Mouse (Mus musculus) layer of hippocampus, postnatal 36 days (tissue): Measurements from ENCODE around the gene Gp2. TPM values are rescaled to one million over a fixed set of nuclear protein-coding genes. Genes with fewer than 3 reads are reported as not detected.

Experiments used
- DNase-seq, 2 experiments: peaks; one replicate each; pipeline ENCODE4 v3.0.0; 2022
- total RNA-seq, 2 experiments: library from RNA; stranded (reverse); gene quantifications; 2 replicates each; pipeline ENCODE4 v1.2.3; 2021

The Gp2 gene
- not detected for total RNA-seq

DNA sequence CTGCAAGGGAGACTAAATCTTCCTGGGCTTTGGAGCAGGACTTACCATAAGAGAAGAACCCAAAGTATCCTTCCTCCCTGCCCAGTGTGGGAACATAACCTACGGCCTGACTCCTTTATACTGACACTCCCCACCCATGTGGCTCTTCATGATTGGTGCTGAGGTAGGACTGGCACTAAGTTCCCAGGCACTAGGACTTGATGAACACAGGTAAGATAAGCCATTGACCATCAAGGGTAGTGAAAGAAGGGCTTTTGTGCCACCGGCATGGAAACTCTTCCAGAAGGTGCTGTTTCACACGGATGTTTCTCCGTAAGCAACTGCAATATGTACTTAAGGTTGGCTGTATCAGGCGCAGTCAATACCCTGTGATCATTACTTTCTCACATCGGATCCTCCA is at the start of gene Gp2:
Gp2 (minus strand) TSS at position 101 of the 400 bp plus-strand sequence.
- no peak for DNase-seq

DNA sequence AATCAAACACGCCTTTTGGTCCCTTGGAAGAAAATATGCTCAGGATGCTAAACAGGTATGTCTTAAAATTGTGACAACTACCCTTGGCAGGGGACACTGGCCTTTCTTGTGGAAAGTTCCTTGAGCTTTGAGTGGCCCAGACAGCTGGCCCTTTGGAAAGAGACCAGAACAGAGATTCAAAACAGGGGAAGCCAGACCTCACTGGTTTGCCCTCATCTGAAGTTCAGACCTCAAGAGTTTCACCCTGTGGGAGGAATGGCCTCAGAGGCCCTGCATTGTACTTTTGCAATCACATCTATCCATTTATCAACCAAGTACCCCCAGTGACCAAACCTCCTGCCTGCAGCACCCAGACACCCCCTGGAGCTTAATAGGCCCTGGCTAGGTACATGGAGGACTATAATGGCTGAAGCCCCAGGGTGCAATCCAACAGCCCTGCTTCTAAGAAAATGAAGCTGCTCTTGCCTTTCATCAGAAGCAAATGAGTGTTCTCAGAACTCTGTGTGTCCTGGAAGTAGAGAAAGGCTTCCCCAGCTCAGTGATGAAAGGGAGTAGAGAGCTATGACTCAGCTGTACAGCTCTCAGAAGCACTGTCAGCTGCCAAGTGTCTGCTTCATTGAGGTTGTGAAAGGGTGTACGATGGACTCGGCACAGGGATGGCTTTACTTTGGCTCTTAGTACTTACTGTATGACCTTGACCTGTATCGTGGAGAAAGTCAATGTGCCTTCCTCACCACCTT is 31.1 kb upstream of the Gp2 start:
- no peak for DNase-seq

GRCm38 (mm10) chr7:119486683-119487082 is 27.6 kb upstream of the Gp2 start:
- no peak for DNase-seq

DNA sequence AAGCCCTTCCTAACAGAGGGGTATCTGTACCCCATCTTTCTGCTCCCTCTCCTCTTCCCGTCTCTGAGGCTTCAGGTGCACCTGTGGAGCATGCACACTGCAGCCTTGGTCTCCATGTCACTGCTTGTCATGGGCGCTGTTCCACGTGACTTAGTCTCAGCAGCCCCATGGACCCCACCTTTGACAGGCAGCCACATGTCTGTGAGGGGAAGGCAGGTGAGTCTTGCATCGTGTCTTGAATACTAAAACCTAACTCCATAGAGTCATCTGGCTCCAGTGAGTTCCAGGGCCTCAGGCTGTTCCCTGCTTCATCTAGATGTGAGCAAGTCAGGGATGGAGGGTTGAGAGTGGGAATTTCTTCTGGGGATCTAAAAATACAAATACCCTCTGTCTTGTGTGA is 25.1 kb upstream of the Gp2 start:
- no peak for DNase-seq

- DNase-seq: no peak
These were observed 20.2 kb upstream of the Gp2 start, which contains the start of gene Umod for GRCm38 (mm10) chr7:119479256-119479655. Umod (minus strand) TSS chr7:119479282.

DNA sequence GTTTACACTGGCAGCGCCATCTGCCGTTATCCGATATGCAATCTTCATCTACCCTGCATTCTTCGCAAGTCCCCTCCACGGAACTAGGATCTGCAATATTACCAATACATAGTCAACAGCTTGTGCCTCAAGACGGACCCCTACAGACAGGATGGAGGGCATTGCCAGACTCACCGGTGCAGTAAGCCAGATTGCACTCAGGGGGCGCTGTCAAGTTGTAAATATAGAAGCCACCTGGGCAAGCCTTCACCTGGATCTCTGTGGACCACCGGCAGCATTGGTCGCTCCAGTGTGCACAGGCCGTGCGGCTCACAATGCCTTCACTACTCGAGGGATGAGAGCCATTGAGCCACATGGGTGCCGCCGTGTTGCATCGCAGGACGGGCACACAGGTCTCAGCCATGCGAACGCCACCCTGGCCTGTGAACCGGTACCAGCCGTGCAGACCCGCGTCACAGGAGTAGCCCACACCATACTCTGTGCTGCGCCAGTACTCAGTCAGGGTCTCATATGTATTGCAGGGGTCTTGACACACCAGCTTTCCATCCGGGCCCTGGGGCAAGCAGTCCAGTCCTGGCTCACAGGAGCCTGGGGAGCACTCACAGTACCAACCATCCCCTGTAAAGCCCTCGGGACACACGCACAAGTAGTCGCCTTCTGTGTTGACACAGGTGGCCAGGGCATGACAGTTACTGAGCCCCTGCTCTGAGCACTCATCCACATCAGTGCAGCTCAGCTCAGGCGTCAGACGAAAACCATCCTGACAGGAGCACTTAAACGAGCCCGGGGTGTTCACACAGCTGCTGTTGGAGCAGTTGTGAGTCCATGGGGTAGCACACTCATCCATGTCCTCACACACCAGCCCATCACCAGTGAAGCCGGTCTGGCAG is 17.7 kb upstream of the Gp2 start:
- DNase-seq: no peak

DNA sequence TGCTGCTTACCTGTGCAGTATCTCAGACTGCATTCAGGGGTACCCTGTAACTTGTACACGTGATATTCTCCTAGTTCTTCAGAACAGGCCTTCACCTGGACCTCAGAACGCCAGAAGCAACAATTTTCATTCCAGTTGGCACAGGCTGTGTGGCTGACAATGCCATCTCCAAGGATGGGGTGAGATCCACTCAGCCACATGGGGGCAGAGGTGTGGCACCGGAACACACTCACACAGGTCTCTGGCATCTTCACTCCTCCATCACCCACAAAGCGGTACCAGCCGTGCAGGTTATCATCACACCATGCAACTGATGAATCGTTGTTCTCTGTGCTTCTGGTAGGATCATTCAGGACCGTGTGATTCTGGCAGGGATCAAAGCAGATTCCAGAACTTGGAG is 4.9 kb downstream of the Gp2 start:
- no peak for DNase-seq

DNA sequence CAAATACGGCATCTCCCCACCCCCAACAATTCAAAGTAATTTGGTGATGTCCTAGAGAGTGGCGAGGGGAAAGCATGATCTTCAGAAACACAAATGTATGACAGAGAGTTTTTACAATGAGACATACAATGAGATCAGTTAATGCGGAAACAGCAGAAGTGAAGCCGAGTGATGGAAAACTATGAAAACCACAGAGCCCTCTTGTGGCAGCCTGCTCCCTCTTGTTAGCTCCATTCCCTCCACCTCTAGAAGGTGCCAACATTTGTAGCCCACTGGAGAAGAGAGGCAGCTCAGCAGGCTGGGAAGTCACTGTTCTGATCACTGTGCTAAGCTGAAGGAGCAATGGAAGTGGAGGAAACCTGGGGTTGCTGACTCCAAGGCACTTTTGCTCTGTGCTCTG is 15.2 kb downstream of the Gp2 start:
- DNase-seq: peak in 1 of 2 experiments; percentile 19

DNA sequence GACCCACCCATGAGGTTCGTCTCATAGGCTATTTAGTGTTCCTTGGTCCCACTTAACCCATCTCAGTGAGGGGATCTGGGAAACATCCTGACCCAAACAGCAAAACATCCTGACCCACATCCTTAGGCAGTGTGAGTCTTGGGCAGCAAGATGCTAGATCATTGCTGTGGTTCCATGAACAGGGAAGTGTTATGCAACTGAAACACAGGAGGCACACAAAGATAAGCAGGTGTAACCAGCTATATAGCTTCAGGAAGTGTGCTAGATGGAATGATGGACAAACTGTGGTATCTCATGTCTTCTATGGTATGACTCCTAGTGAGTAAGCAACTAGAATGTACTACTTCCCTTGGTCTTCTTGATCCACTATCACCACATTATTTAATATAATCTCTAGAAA is 17.1 kb downstream of the Gp2 start:
- no peak for DNase-seq

GRCm38 (mm10) chr7:119427180-119427616 is 31.9 kb downstream of the Gp2 start:
- peak; percentile 52 to 67 for DNase-seq

DNA sequence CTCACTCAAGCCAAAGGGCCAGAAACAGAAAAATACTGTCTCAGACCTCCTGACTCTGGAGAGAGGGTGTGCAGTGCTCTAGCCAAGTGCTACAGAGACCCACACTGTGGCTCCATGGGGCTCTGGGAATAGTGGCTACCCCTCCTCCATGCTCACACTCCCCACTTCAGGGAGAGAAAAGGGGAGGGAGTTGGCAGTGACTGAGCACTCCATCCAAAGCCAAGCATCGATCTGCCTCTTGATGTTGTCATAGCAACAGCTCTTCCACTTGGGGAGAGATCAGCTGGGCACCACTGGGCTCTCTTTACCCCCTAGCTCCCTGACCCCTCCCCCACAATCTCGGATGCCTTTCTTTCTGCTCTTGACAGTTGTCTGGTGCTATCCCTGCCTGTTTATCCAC is 38.4 kb downstream of the Gp2 start:
- DNase-seq: peak; percentile 10 to 20

DNA sequence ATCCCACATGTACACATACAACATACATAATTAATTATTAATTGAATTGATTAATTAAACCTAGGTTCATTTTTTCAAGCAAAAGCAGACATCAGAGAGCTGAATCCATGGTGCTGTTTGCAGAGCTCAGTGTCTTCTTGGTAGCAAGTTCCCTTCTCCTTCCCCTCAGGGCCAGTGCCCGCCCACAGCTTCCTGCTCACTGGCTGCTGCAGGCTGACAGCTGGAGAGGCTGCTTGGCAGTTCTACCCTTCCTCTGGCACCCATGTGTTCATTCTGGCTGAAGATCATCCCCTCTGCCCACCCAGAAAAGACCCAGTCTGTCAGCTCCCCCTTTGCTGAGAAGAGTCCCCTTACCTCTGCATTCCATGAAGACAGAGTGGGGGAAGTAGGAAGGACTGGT is 40.6 kb downstream of the Gp2 start:
- no peak for DNase-seq

DNA sequence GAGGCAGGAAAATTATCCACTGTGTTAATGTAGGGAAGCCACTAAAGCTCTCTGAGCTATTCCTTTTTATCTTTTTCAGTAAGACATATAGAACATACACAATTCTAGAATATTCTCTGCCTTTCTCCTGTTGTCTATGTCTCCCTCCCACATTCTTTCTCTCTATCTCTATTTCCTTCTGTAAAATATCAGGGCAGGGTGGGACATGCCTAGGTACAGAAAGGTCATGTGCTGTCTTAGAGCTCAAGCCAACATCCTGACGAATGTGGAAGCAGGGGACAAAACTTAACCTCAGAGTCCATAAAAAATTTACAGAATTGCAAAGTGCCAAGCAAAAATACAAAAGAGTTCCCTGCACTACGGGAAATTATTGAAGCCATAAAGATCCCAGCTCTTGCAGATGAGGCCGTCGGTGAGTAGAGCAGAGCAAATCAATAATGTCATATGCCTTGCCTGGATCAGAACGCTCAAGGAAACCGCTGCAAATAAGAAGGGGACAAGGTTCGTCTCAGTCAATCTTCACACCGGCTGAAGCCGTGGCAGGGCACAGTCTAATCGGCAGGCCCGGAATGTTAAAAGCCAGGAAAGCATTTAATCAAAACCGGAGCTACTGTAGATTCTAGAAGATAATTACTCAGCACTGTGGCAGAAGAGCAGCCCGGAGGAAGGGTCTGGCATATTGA is 64.9 kb downstream of the Gp2 start:
- no peak for DNase-seq

Other genes starting within 250 kb of the Gp2 start
- not detected for gene Umod, start 20.0 kb upstream of the Gp2 start, total RNA-seq
- gene Acsm5, start 60.2 kb upstream of the Gp2 start, total RNA-seq: under 1 TPM; 0.22 to 0.25 TPM
- not detected for gene Pdilt, start 64.2 kb upstream of the Gp2 start, total RNA-seq
- gene Acsm2, start 95.1 kb upstream of the Gp2 start, total RNA-seq: not detected
- not detected for gene Acsm1, start 147.7 kb upstream of the Gp2 start, total RNA-seq
- not detected for gene Acsm4, start 230.7 kb upstream of the Gp2 start, total RNA-seq